ENCODE assay signal across 9 mouse cellular contexts in genomic region chr1:182506229-182506986, GRCm38 (mm10). TPM values are rescaled to one million over a fixed set of nuclear protein-coding genes. Genes with fewer than 3 reads are reported as not detected.
A peak's percentile ranks its signal among the peaks of the same experiment; 100 is the strongest.
DNase-seq lines count a peak whose midpoint lies in the region; ATAC-seq lines count a peak whose summit lies in the region.
"Had no signal": no experiment of that assay in that cellular context is flagged by ENCODE, and none has a peak within 500 bp of the region (broad histone marks: within the 10 kb centered on the region; RNA-seq: fewer than 3 reads in every experiment).

No protein-coding gene starts in this region.

- no peak overlapping the region for H3K4me3 ChIP-seq in kidney, embryonic 16.5 days (ENCODE audit: low read length)
- H3K4me3 ChIP-seq: midbrain, embryonic 12.5 days had no signal

- 53% methylated on average over 7 of the region's 7 CpGs for WGBS in kidney, embryonic 16.5 days

- peak; percentile 28 to 31 for DNase-seq in frontal cortex, postnatal 36 days (ENCODE audit: low spot score in 2 of 2)
- no peak for DNase-seq in frontal cortex, postnatal 25 days (ENCODE audit: low spot score in 2 of 2)
- peak; percentile 68 for DNase-seq in T-cell, adult 2 months (ENCODE audit: low spot score)
- peak; percentile 82 to 94 for DNase-seq in heart, adult 18-20 months
- peak; percentile 49 to 67 for DNase-seq in urinary bladder, postnatal 4 days (ENCODE audit: low spot score in 2 of 2)
- no peak for DNase-seq in embryo, embryonic 10 days (ENCODE audit: low spot score)

- peaks cover 29% of the 10 kb centered on the region for H3K36me3 ChIP-seq in kidney, embryonic 16.5 days (ENCODE audit: insufficient read depth, low read length)

- H3K27ac ChIP-seq in kidney, embryonic 16.5 days (ENCODE audit: low read length) = peak overlapping the region; percentile 86
- H3K27ac ChIP-seq: midbrain, embryonic 12.5 days had no signal

- H3K9ac ChIP-seq in kidney, embryonic 16.5 days (replicated peaks; ENCODE audit: low read length) = no peak overlapping the region
- H3K9ac ChIP-seq: midbrain, embryonic 12.5 days had no signal

- peak; percentile 55; the same call in 1 of the 2 replicates for ATAC-seq in kidney, embryonic 16.5 days (ENCODE audit: low FRiP score, low TSS enrichment)
- ATAC-seq in megakaryocyte, adult 5-6 weeks (ENCODE audit: poor library complexity, severe bottlenecking) = peak; percentile 78

- H3K9me3 ChIP-seq in kidney, embryonic 16.5 days (ENCODE audit: low read length) = no peaks in the 10 kb centered on the region
- H3K9me3 ChIP-seq: midbrain, embryonic 12.5 days had no signal

- no peak overlapping the region for H3K4me2 ChIP-seq in kidney, embryonic 16.5 days (replicated peaks; ENCODE audit: low read depth, low read length)
- H3K4me2 ChIP-seq: midbrain, embryonic 12.5 days had no signal

- H3K27me3 ChIP-seq in kidney, embryonic 16.5 days (ENCODE audit: insufficient read depth, low read length) = no peaks in the 10 kb centered on the region
- H3K27me3 ChIP-seq: midbrain, embryonic 12.5 days had no signal

- H3K4me1 ChIP-seq in kidney, embryonic 16.5 days (ENCODE audit: insufficient read depth, low read length) = peaks cover 21% of the 10 kb centered on the region

RNA-seq across cellular contexts. Expression of gene Capn2, which starts 11.0 kb away (rescaled TPM):
- 10 to 100 TPM; 67.5 to 68.4 TPM for total RNA-seq in heart, adult 18-20 months (2021)
- 136 and 142 TPM in 2 replicates for polyA plus RNA-seq in kidney, embryonic 16.5 days (2015; fragmentation: Nextera tagmentation; extraction: Ambion mirVana)
- 108 and 122 TPM in 2 replicates for total RNA-seq in megakaryocyte, adult 5-6 weeks (2015)
- total RNA-seq in megakaryocyte, adult 5-6 weeks (2017) = 174 and 241 TPM in 2 replicates

RNA-seq across cellular contexts. Expression of gene Capn8, which starts 58.4 kb away (rescaled TPM):
- total RNA-seq in heart, adult 18-20 months (2021) = not detected
- polyA plus RNA-seq in kidney, embryonic 16.5 days (2015; fragmentation: Nextera tagmentation; extraction: Ambion mirVana) = not detected in 2 replicates
- not detected in 2 replicates for total RNA-seq in megakaryocyte, adult 5-6 weeks (2015)
- total RNA-seq in megakaryocyte, adult 5-6 weeks (2017) = not detected in 2 replicates

Comparison
In these comparisons a context has a peak if more than half of its experiments do, and no peak if none do; other contexts are left out.
1. DNase-seq: peak in frontal cortex, postnatal 36 days (2 of 2), T-cell, adult 2 months (single experiment), heart, adult 18-20 months (2 of 2) and urinary bladder, postnatal 4 days (2 of 2); none in frontal cortex, postnatal 25 days (0 of 2) and embryo, embryonic 10 days (single experiment).